Comparison of ENCODE assay signal across 8 mouse cellular contexts in the genomic region with DNA sequence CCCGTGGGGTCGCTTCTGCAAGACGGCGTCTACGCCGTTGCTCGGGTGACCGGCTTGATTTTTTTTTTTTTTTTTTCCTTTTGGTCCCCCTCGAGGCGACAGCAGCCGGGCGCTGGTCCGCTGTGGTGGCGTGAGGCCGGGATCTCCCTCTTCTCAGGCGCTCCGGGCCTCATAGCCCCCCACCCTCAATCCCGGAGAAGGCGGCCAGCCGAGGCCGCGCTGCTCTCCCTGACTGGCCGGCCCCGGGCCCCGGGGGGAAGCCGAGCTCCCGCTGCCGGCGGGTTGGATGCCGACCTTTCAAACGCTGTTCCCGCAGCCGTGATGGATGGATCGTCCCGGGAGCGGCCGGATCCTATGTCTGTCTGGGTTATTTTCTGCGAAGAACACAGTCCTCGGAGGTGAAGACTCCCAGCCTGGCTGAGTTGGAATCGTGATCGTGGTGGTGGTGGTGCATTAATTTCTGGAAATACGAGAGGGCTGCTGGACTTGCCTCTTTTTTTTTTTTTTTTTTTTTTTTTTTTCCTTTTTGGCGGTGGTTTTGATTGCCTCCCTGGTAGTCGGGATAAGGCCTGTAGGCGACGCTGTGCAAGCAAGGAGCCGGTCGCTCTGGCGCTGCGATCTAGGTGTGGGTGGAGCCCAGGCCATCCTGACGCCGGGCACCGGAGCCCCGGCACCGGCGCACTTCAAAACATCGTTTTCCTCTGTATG. TPM values are rescaled to one million over a fixed set of nuclear protein-coding genes. Genes with fewer than 3 reads are reported as not detected.
DNase-seq lines count a peak whose midpoint lies in the region; ATAC-seq and TF ChIP-seq lines count a peak whose summit lies in the region.

No protein-coding gene starts in this region.

- intact Hi-C loops in gastrocnemius, adult 2 months (cut with DNase I) = no loop called here
- intact Hi-C loops in left cerebral cortex, postnatal 10 days (cut with DNase I) = loop anchor here (5.0 kb wide), 2 partner anchors 63 to 142 kb away; no protein-coding TSS in a partner anchor

- peak; percentile 81 for TF ChIP-seq CTCF in gastrocnemius, adult 2 months (IDR thresholded peaks at IDR 0.05)
- TF ChIP-seq CTCF in hindbrain, postnatal 0 days (IDR thresholded peaks at IDR 0.05; ENCODE audit: low read depth) = peak; percentile 73

- H3K4me3 ChIP-seq in gastrocnemius, adult 2 months = peak overlapping the region; percentile 98
- peak overlapping the region; percentile 98 for H3K4me3 ChIP-seq in hindbrain, postnatal 0 days (ENCODE audit: low read length)

- WGBS in hindbrain, postnatal 0 days = under 1% methylated on average over 53 of the region's 57 CpGs

- H3K36me3 ChIP-seq in hindbrain, postnatal 0 days (ENCODE audit: insufficient read depth, low read length) = no peaks in the 10 kb centered on the region

- H3K4me1 ChIP-seq in hindbrain, postnatal 0 days (ENCODE audit: insufficient read depth, low read length) = peaks cover 9% of the 10 kb centered on the region

- peak overlapping the region; percentile 98 for H3K9ac ChIP-seq in hindbrain, postnatal 0 days (replicated peaks; ENCODE audit: low read length)

- H3K27ac ChIP-seq in gastrocnemius, adult 2 months = peak overlapping the region; percentile 99
- H3K27ac ChIP-seq in hindbrain, postnatal 0 days = peak overlapping the region; percentile 99

- H3K4me2 ChIP-seq in hindbrain, postnatal 0 days (ENCODE audit: low read depth, low read length) = peak overlapping the region; percentile 100

- no peaks in the 10 kb centered on the region for H3K27me3 ChIP-seq in hindbrain, postnatal 0 days (ENCODE audit: insufficient read depth, low read length)

- DNase-seq in adipocyte (ENCODE audit: low spot score) = peak; percentile 94
- peak; percentile 91 for DNase-seq in gastrocnemius, adult 2 months
- DNase-seq in hindbrain, postnatal 0 days (ENCODE audit: low spot score) = peak; percentile 92
- DNase-seq in left cerebral cortex, postnatal 10 days (ENCODE audit: extremely low spot score in 1 of 2, low spot score in 2 of 2) = peak; percentile 54 to 90
- DNase-seq in right cerebral cortex, postnatal 10 days (ENCODE audit: low spot score in 2 of 2) = peak; percentile 84 to 86
- peak; percentile 84 for DNase-seq in urinary bladder, postnatal 14 days (ENCODE audit: low spot score)

- peak; percentile 75 for ATAC-seq in common myeloid progenitor, adult 5-6 weeks (replicated peaks; ENCODE audit: low read depth, poor library complexity, severe bottlenecking)
- ATAC-seq in hindbrain, postnatal 0 days = peak; percentile 67
- ATAC-seq in megakaryocyte progenitor cell, adult 5-6 weeks (replicated peaks; ENCODE audit: poor library complexity) = peak; percentile 71

- no peaks in the 10 kb centered on the region for H3K9me3 ChIP-seq in hindbrain, postnatal 0 days (ENCODE audit: low read length)

RNA-seq across cellular contexts. Expression of gene Nipbl, which starts 0.8 kb away (rescaled TPM):
- 64.3 and 74.0 TPM in 2 replicates for total RNA-seq in common myeloid progenitor, adult 5-6 weeks (2017)
- 10 to 100 TPM; 23.6 to 24.6 TPM for total RNA-seq in gastrocnemius, adult 2 months (2021)
- 12.5 and 14.0 TPM in 2 replicates for total RNA-seq in hindbrain, postnatal 0 days (2014; rRNA removed)
- polyA plus RNA-seq in hindbrain, postnatal 0 days (2015; fragmentation: Nextera tagmentation; extraction: Ambion mirVana) = 10.8 and 10.9 TPM in 2 replicates
- 10 to 100 TPM; 28.8 to 30.2 TPM for total RNA-seq in left cerebral cortex, postnatal 10 days (2021)
- total RNA-seq in megakaryocyte progenitor cell, adult 5-6 weeks (2015) = 62.0 and 68.8 TPM in 2 replicates
- total RNA-seq in megakaryocyte progenitor cell, adult 5-6 weeks (2017) = 33.6 and 44.6 TPM in 2 replicates

Comparison
In these comparisons a context has a peak if more than half of its experiments do, and no peak if none do; other contexts are left out.
1. Peak in every context shown above with its lines: DNase-seq, ATAC-seq, H3K4me3 ChIP-seq and H3K27ac ChIP-seq.